Mouse (Mus musculus): ENCODE data around the gene Nr2c2ap. TPM values are rescaled to one million over a fixed set of nuclear protein-coding genes. Genes with fewer than 3 reads are reported as not detected.

Gene Nr2c2ap
- polyA plus RNA-seq, 1 experiment: not detected

- TF ChIP-seq POLR2A (IDR thresholded peaks at IDR 0.05; ENCODE audit: insufficient read depth, low read depth, low read length): no peak
- TF ChIP-seq CTCF (IDR thresholded peaks at IDR 0.05; ENCODE audit: insufficient read depth, low read depth, low read length): no peak
- Histone ChIP-seq H3K4me1 (ENCODE audit: control insufficient read depth, insufficient read depth, low read length) (peaks cover 40% of the 10 kb centered on the region), H3K4me3 (ENCODE audit: insufficient read depth, low read depth, low read length) (no peak overlapping the region), H3K27ac (ENCODE audit: insufficient read depth, low read depth, low read length) (no peak overlapping the region)
- WGBS: 60% methylated on average over 13 of the region's 13 CpGs
These were observed 16.2 kb upstream of the Nr2c2ap start for GRCm38 (mm10) chr8:70114892-70115291.

- Histone ChIP-seq H3K27ac (ENCODE audit: insufficient read depth, low read depth, low read length) (no peak overlapping the region), H3K4me1 (ENCODE audit: control insufficient read depth, insufficient read depth, low read length) (peaks cover 30% of the 10 kb centered on the region), H3K4me3 (ENCODE audit: insufficient read depth, low read depth, low read length) (no peak overlapping the region)
- WGBS: 29% methylated on average over 9 of the region's 9 CpGs
- TF ChIP-seq POLR2A (IDR thresholded peaks at IDR 0.05; ENCODE audit: insufficient read depth, low read depth, low read length) (no peak), CTCF (IDR thresholded peaks at IDR 0.05; ENCODE audit: insufficient read depth, low read depth, low read length) (no peak)
These were observed 13.5 kb upstream of the Nr2c2ap start for GRCm38 (mm10) chr8:70117611-70118010.

- peak overlapping the region; percentile 86 for H3K27ac ChIP-seq (ENCODE audit: insufficient read depth, low read depth, low read length)
- H3K4me3 ChIP-seq (ENCODE audit: insufficient read depth, low read depth, low read length): peak overlapping the region; percentile 79
- peaks cover 27% of the 10 kb centered on the region for H3K4me1 ChIP-seq (ENCODE audit: control insufficient read depth, insufficient read depth, low read length)
- WGBS: 3% methylated on average over 17 of the region's 17 CpGs
- TF ChIP-seq CTCF (IDR thresholded peaks at IDR 0.05; ENCODE audit: insufficient read depth, low read depth, low read length) (no peak), POLR2A (IDR thresholded peaks at IDR 0.05; ENCODE audit: insufficient read depth, low read depth, low read length) (no peak)
These were observed 12.1 kb upstream of the Nr2c2ap start for GRCm38 (mm10) chr8:70118726-70119700.

GRCm38 (mm10) chr8:70120667-70121066, 10.5 kb upstream of the Nr2c2ap start, which contains the start of gene Ncan:
Gene Ncan (minus strand): TSS chr8:70120873.
- Histone ChIP-seq H3K27ac (ENCODE audit: insufficient read depth, low read depth, low read length) (peak within 1 kb of the TSS; percentile 86), H3K4me1 (ENCODE audit: control insufficient read depth, insufficient read depth, low read length) (peaks cover 26% of the 10 kb centered on the region), H3K4me3 (ENCODE audit: insufficient read depth, low read depth, low read length) (peak within 1 kb of the TSS; percentile 79)
- peak; percentile 96 for TF ChIP-seq POLR2A (IDR thresholded peaks at IDR 0.05; ENCODE audit: insufficient read depth, low read depth, low read length)
- no peak for TF ChIP-seq CTCF (IDR thresholded peaks at IDR 0.05; ENCODE audit: insufficient read depth, low read depth, low read length)
- under 1% methylated on average over 19 of the region's 19 CpGs for WGBS

- TF ChIP-seq CTCF (IDR thresholded peaks at IDR 0.05; ENCODE audit: insufficient read depth, low read depth, low read length) (no peak), POLR2A (IDR thresholded peaks at IDR 0.05; ENCODE audit: insufficient read depth, low read depth, low read length) (no peak)
- 54% methylated on average over 2 of the region's 2 CpGs for WGBS
- no peak overlapping the region for H3K27ac ChIP-seq (ENCODE audit: insufficient read depth, low read depth, low read length)
These were observed 8.3 kb upstream of the Nr2c2ap start for GRCm38 (mm10) chr8:70122863-70123262.

GRCm38 (mm10) chr8:70124992-70125391, 6.1 kb upstream of the Nr2c2ap start:
- TF ChIP-seq POLR2A (IDR thresholded peaks at IDR 0.05; ENCODE audit: insufficient read depth, low read depth, low read length) (no peak), CTCF (IDR thresholded peaks at IDR 0.05; ENCODE audit: insufficient read depth, low read depth, low read length) (no peak)
- 67% methylated on average over 8 of the region's 8 CpGs for WGBS
- no peak overlapping the region for H3K27ac ChIP-seq (ENCODE audit: insufficient read depth, low read depth, low read length)
- H3K4me3 ChIP-seq (ENCODE audit: insufficient read depth, low read depth, low read length): no peak overlapping the region
- peaks cover 16% of the 10 kb centered on the region for H3K4me1 ChIP-seq (ENCODE audit: control insufficient read depth, insufficient read depth, low read length)

More at GRCm38 (mm10) chr8:70122863-70123262, 8.3 kb upstream of the Nr2c2ap start:
- Histone ChIP-seq H3K4me3 (ENCODE audit: insufficient read depth, low read depth, low read length) (no peak overlapping the region), H3K4me1 (ENCODE audit: control insufficient read depth, insufficient read depth, low read length) (peaks cover 13% of the 10 kb centered on the region)

- TF ChIP-seq POLR2A (IDR thresholded peaks at IDR 0.05; ENCODE audit: insufficient read depth, low read depth, low read length): no peak
- no peak for TF ChIP-seq CTCF (IDR thresholded peaks at IDR 0.05; ENCODE audit: insufficient read depth, low read depth, low read length)
- WGBS: 25% methylated on average over 3 of the region's 3 CpGs
- Histone ChIP-seq H3K4me1 (ENCODE audit: control insufficient read depth, insufficient read depth, low read length) (peaks cover 31% of the 10 kb centered on the region), H3K4me3 (ENCODE audit: insufficient read depth, low read depth, low read length) (no peak overlapping the region), H3K27ac (ENCODE audit: insufficient read depth, low read depth, low read length) (peak overlapping the region; percentile 84)
These were observed 2.7 kb upstream of the Nr2c2ap start for GRCm38 (mm10) chr8:70128435-70128834.

- whole genome bisulfite sequencing: 31% methylated on average over 9 of the region's 9 CpGs
- no peak for TF ChIP-seq POLR2A (IDR thresholded peaks at IDR 0.05; ENCODE audit: insufficient read depth, low read depth, low read length)
- no peak for TF ChIP-seq CTCF (IDR thresholded peaks at IDR 0.05; ENCODE audit: insufficient read depth, low read depth, low read length)
- peak overlapping the region; percentile 81 for H3K27ac ChIP-seq (ENCODE audit: insufficient read depth, low read depth, low read length)
- H3K4me3 ChIP-seq (ENCODE audit: insufficient read depth, low read depth, low read length): no peak overlapping the region
- H3K4me1 ChIP-seq (ENCODE audit: control insufficient read depth, insufficient read depth, low read length): peaks cover 31% of the 10 kb centered on the region
These were observed 1.7 kb upstream of the Nr2c2ap start for GRCm38 (mm10) chr8:70129309-70129952.

- Histone ChIP-seq H3K4me3 (ENCODE audit: insufficient read depth, low read depth, low read length) (no peak overlapping the region), H3K27ac (ENCODE audit: insufficient read depth, low read depth, low read length) (peak overlapping the region; percentile 81), H3K4me1 (ENCODE audit: control insufficient read depth, insufficient read depth, low read length) (peaks cover 28% of the 10 kb centered on the region)
- WGBS: 86% methylated on average over 3 of the region's 3 CpGs
- TF ChIP-seq CTCF (IDR thresholded peaks at IDR 0.05; ENCODE audit: insufficient read depth, low read depth, low read length) (no peak), POLR2A (IDR thresholded peaks at IDR 0.05; ENCODE audit: insufficient read depth, low read depth, low read length) (no peak)
These were observed 1.1 kb upstream of the Nr2c2ap start for GRCm38 (mm10) chr8:70130066-70130465.
